Mouse (Mus musculus) cerebellum, adult 8-10 months (tissue): ENCODE measurements around the gene Iqgap2.

Experiments
- DNase-seq: peaks from one replicate; pipeline ENCODE4 v3.0.0; 2022

The Iqgap2 gene

GRCm38 (mm10) chr13:95891491-95891925, at the start of gene Iqgap2:
Gene Iqgap2, minus strand, starts transcription at chr13:95891922.
- no peak for DNase-seq

- DNase-seq = no peak
Observed at GRCm38 (mm10) chr13:95940811-95941210, 49.1 kb upstream of the Iqgap2 start.

GRCm38 (mm10) chr13:95924201-95924621, 32.5 kb upstream of the Iqgap2 start:
- DNase-seq = no peak

GRCm38 (mm10) chr13:95922626-95923025, 30.9 kb upstream of the Iqgap2 start:
- DNase-seq = no peak

- no peak for DNase-seq
Observed at GRCm38 (mm10) chr13:95918624-95919284, 27.0 kb upstream of the Iqgap2 start.

GRCm38 (mm10) chr13:95913046-95913406, 21.3 kb upstream of the Iqgap2 start:
- DNase-seq = no peak

- peak; percentile 91 for DNase-seq
Observed at GRCm38 (mm10) chr13:95912157-95913045, 20.7 kb upstream of the Iqgap2 start.

GRCm38 (mm10) chr13:95910270-95910669, 18.5 kb upstream of the Iqgap2 start:
- DNase-seq = no peak

- DNase-seq = no peak
Observed at GRCm38 (mm10) chr13:95909244-95909643, 17.5 kb upstream of the Iqgap2 start.

GRCm38 (mm10) chr13:95902696-95903095, 11.0 kb upstream of the Iqgap2 start:
- no peak for DNase-seq

- DNase-seq = no peak
Observed at GRCm38 (mm10) chr13:95899885-95900650, 8.3 kb upstream of the Iqgap2 start.

- DNase-seq = no peak
Observed at GRCm38 (mm10) chr13:95896501-95896900, 4.8 kb upstream of the Iqgap2 start.

- DNase-seq = no peak
Observed at GRCm38 (mm10) chr13:95893166-95893565, 1.4 kb upstream of the Iqgap2 start.

- DNase-seq = no peak
Observed at GRCm38 (mm10) chr13:95892611-95893145, 956 bp upstream of the Iqgap2 start.

GRCm38 (mm10) chr13:95891926-95892610, 346 bp upstream of the Iqgap2 start:
- peak; percentile 70 for DNase-seq

- DNase-seq = no peak
Observed at GRCm38 (mm10) chr13:95890851-95891471, 761 bp downstream of the Iqgap2 start.

GRCm38 (mm10) chr13:95889981-95890545, 1.7 kb downstream of the Iqgap2 start:
- DNase-seq = no peak

- no peak for DNase-seq
Observed at GRCm38 (mm10) chr13:95889366-95889765, 2.4 kb downstream of the Iqgap2 start.

- DNase-seq = no peak
Observed at GRCm38 (mm10) chr13:95888621-95889020, 3.1 kb downstream of the Iqgap2 start.

- no peak for DNase-seq
Observed at GRCm38 (mm10) chr13:95888170-95888569, 3.6 kb downstream of the Iqgap2 start.

- DNase-seq = no peak
Observed at GRCm38 (mm10) chr13:95887375-95887774, 4.3 kb downstream of the Iqgap2 start.

GRCm38 (mm10) chr13:95884455-95884854, 7.3 kb downstream of the Iqgap2 start:
- no peak for DNase-seq
